Mouse (Mus musculus) neural tube, embryonic 11.5 days (tissue): ENCODE data around the gene Dpp10. TPM values are rescaled to one million over a fixed set of nuclear protein-coding genes. Genes with fewer than 3 reads are reported as not detected.

ENCODE experiments used
- ATAC-seq: fragments of 200-750 bp; cut with Nextera tagmentation; 2 replicates; pipeline ENCODE4 v1.8.0; 2017; ENCODE audit warnings: moderate number of reproducible peaks, mild to moderate bottlenecking, moderate TSS enrichment, moderate library complexity; ENCODE audit not compliant: insufficient read depth, low FRiP score, low TSS enrichment
- DNase-seq: peaks from one replicate; pipeline ENCODE4 v3.0.0-alpha.2; 2015; ENCODE audit warnings: low spot score
- H3K27ac ChIP-seq: fragments of 300-500 bp; sonication (generic); 2 replicates; pipeline ENCODE4 v1.5.1; 2014; ENCODE audit warnings: low read depth, mild to moderate bottlenecking, low read length
- H3K27me3 ChIP-seq: fragments of 300-500 bp; sonication (generic); 2 replicates; pipeline ENCODE4 v1.6.1; 2014; ENCODE audit warnings: mild to moderate bottlenecking, low read length, mixed read lengths; ENCODE audit not compliant: control insufficient read depth, insufficient read depth
- H3K36me3 ChIP-seq: fragments of 300-500 bp; sonication (generic); 2 replicates; pipeline ENCODE4 v1.6.1; 2014; ENCODE audit warnings: mild to moderate bottlenecking, low read length, moderate library complexity, mixed read lengths; ENCODE audit not compliant: control insufficient read depth, insufficient read depth
- H3K4me1 ChIP-seq: fragments of 300-500 bp; sonication (generic); 2 replicates; pipeline ENCODE4 v1.6.1; 2014; ENCODE audit warnings: low read length, mixed read lengths; ENCODE audit not compliant: control insufficient read depth, insufficient read depth
- H3K4me2 ChIP-seq: fragments of 300-500 bp; sonication (generic); 2 replicates; pipeline ENCODE4 v1.6.1; 2014; ENCODE audit warnings: low read depth, mild to moderate bottlenecking, moderate library complexity
- H3K4me3 ChIP-seq: fragments of 300-500 bp; sonication (generic); 2 replicates; pipeline ENCODE4 v1.5.1; 2014; ENCODE audit warnings: low read depth, low read length
- H3K9ac ChIP-seq: fragments of 300-500 bp; sonication (generic); 2 replicates; pipeline ENCODE4 v1.6.1; 2014; ENCODE audit warnings: mild to moderate bottlenecking, low read length
- H3K9me3 ChIP-seq: fragments of 300-500 bp; sonication (generic); 2 replicates; pipeline ENCODE4 v1.6.1; 2016; ENCODE audit warnings: low read length; ENCODE audit not compliant: control insufficient read depth
- WGBS: fragments of 180-500 bp; shearing (Covaris S2); extraction: QIAGEN DNeasy Blood & Tissue Kit; methylation state at CpG from one replicate; pipeline ENCODE4 v1.1.7; 2014; 5-methylcytosine and 5-hydroxymethylcytosine counted together
- polyA plus RNA-seq: library from polyadenylated mRNA; unstranded; fragments of >200 nt; fragmentation: Nextera tagmentation; extraction: Ambion mirVana; gene quantifications from 2 replicates; pipeline ENCODE4 v1.2.1, GENCODE M21; 2014

The Dpp10 gene
- polyA plus RNA-seq, 1 experiment from 2014 or later, result 0.70 TPM

- H3K36me3 ChIP-seq, result no peaks in the 10 kb centered on the region
- H3K4me1 ChIP-seq, result no peaks in the 10 kb centered on the region
- H3K27me3 ChIP-seq, result no peaks in the 10 kb centered on the region
- no peak overlapping the region for H3K27ac ChIP-seq
- no peak for ATAC-seq
- WGBS, result 83% methylated on average over 2 of the region's 2 CpGs
- H3K4me2 ChIP-seq, result no peak overlapping the region
- no peak for DNase-seq
- no peak overlapping the region for H3K9ac ChIP-seq
- H3K4me3 ChIP-seq, result no peak overlapping the region
- H3K9me3 ChIP-seq, result no peaks in the 10 kb centered on the region
Measured at GRCm38 (mm10) chr1:124031968-124032367, 13.4 kb downstream of the Dpp10 start.

GRCm38 (mm10) chr1:124002797-124003196 lies 42.6 kb downstream of the Dpp10 start:
- Histone ChIP-seq H3K4me2 (no peak overlapping the region), H3K27ac (no peak overlapping the region), H3K27me3 (no peaks in the 10 kb centered on the region), H3K4me3 (no peak overlapping the region), H3K36me3 (no peaks in the 10 kb centered on the region), H3K4me1 (no peaks in the 10 kb centered on the region), H3K9ac (no peak overlapping the region), H3K9me3 (no peaks in the 10 kb centered on the region)
- ATAC-seq, result no peak
- WGBS, result 89% methylated on average over 6 of the region's 6 CpGs
- DNase-seq, result no peak

- H3K4me1 ChIP-seq, result no peaks in the 10 kb centered on the region
- no peak for ATAC-seq
- DNase-seq, result no peak
- no peak overlapping the region for H3K4me2 ChIP-seq
- H3K27ac ChIP-seq, result no peak overlapping the region
- no peaks in the 10 kb centered on the region for H3K27me3 ChIP-seq
- no peaks in the 10 kb centered on the region for H3K36me3 ChIP-seq
- no peak overlapping the region for H3K4me3 ChIP-seq
- H3K9me3 ChIP-seq, result no peaks in the 10 kb centered on the region
- WGBS, result 87% methylated on average over 3 of the region's 3 CpGs
- no peak overlapping the region for H3K9ac ChIP-seq
Measured at GRCm38 (mm10) chr1:123995780-123996179, 49.6 kb downstream of the Dpp10 start.

GRCm38 (mm10) chr1:123985324-123986024 lies 59.9 kb downstream of the Dpp10 start:
- H3K9ac ChIP-seq, result no peak overlapping the region
- 89% methylated on average over 2 of the region's 2 CpGs for WGBS
- no peaks in the 10 kb centered on the region for H3K36me3 ChIP-seq
- no peak overlapping the region for H3K4me3 ChIP-seq
- no peaks in the 10 kb centered on the region for H3K4me1 ChIP-seq
- ATAC-seq (no peak), DNase-seq (no peak)
- no peak overlapping the region for H3K4me2 ChIP-seq
- no peaks in the 10 kb centered on the region for H3K9me3 ChIP-seq
- no peaks in the 10 kb centered on the region for H3K27me3 ChIP-seq
- H3K27ac ChIP-seq, result no peak overlapping the region

- Histone ChIP-seq H3K4me1 (no peaks in the 10 kb centered on the region), H3K27me3 (no peaks in the 10 kb centered on the region), H3K27ac (no peak overlapping the region), H3K9ac (no peak overlapping the region), H3K4me3 (no peak overlapping the region), H3K36me3 (no peaks in the 10 kb centered on the region), H3K9me3 (no peaks in the 10 kb centered on the region), H3K4me2 (no peak overlapping the region)
- no peak for ATAC-seq
- WGBS, result 71% methylated on average over 1 of the region's 1 CpGs
- no peak for DNase-seq
Measured at GRCm38 (mm10) chr1:123978597-123978996, 66.8 kb downstream of the Dpp10 start.

GRCm38 (mm10) chr1:123974621-123975020 lies 70.7 kb downstream of the Dpp10 start:
- DNase-seq (peak; percentile 49), ATAC-seq (no peak)
- Histone ChIP-seq H3K4me2 (no peak overlapping the region), H3K9ac (no peak overlapping the region), H3K4me3 (no peak overlapping the region), H3K9me3 (no peaks in the 10 kb centered on the region), H3K4me1 (no peaks in the 10 kb centered on the region), H3K36me3 (no peaks in the 10 kb centered on the region), H3K27ac (no peak overlapping the region), H3K27me3 (no peaks in the 10 kb centered on the region)
- 35% methylated on average over 3 of the region's 3 CpGs for WGBS

- Histone ChIP-seq H3K9ac (no peak overlapping the region), H3K4me1 (no peaks in the 10 kb centered on the region), H3K9me3 (no peaks in the 10 kb centered on the region), H3K36me3 (no peaks in the 10 kb centered on the region), H3K4me3 (no peak overlapping the region), H3K27me3 (no peaks in the 10 kb centered on the region), H3K27ac (no peak overlapping the region), H3K4me2 (no peak overlapping the region)
- ATAC-seq (peak; percentile 35; the same call in 1 of the 2 replicates), DNase-seq (no peak)
- 71% methylated on average over 4 of the region's 4 CpGs for WGBS
Measured at GRCm38 (mm10) chr1:123946149-123946548, 99.2 kb downstream of the Dpp10 start.

- no peak overlapping the region for H3K9ac ChIP-seq
- H3K27me3 ChIP-seq, result no peaks in the 10 kb centered on the region
- no peaks in the 10 kb centered on the region for H3K4me1 ChIP-seq
- no peaks in the 10 kb centered on the region for H3K9me3 ChIP-seq
- H3K27ac ChIP-seq, result no peak overlapping the region
- WGBS, result 88% methylated on average over 1 of the region's 1 CpGs
- no peak for DNase-seq
- H3K4me2 ChIP-seq, result no peak overlapping the region
- no peak for ATAC-seq
- no peak overlapping the region for H3K4me3 ChIP-seq
- H3K36me3 ChIP-seq, result no peaks in the 10 kb centered on the region
Measured at GRCm38 (mm10) chr1:123940826-123941225, 104.5 kb downstream of the Dpp10 start.
